ENCODE assay signal across 7 mouse cellular contexts in genomic region chr19:6977759-6978638, GRCm38 (mm10). TPM values are rescaled to one million over a fixed set of nuclear protein-coding genes. Genes with fewer than 3 reads are reported as not detected.
DNase-seq lines count a peak whose midpoint lies in the region; ATAC-seq and TF ChIP-seq lines count a peak whose summit lies in the region.

No protein-coding gene starts in this region.

- no peak for ATAC-seq in lung, embryonic 14.5 days (ENCODE audit: insufficient read depth)
- ATAC-seq in lung, postnatal 0 days: no peak
- no peak for ATAC-seq in forebrain, embryonic 12.5 days (ENCODE audit: low FRiP score)
- ATAC-seq in limb, embryonic 13.5 days (ENCODE audit: low FRiP score, low read depth): no peak

- TF ChIP-seq CTCF in lung, embryonic 14.5 days (IDR thresholded peaks at IDR 0.05; ENCODE audit: low read depth): no peak
- TF ChIP-seq CTCF in lung, postnatal 0 days (IDR thresholded peaks at IDR 0.05): no peak
- TF ChIP-seq CTCF in small intestine, adult 2 months (IDR thresholded peaks at IDR 0.05; ENCODE audit: extremely low read depth, insufficient read length, insufficient replicate concordance, low read depth, low read length): no peak

- no peaks in the 10 kb centered on the region for H3K27me3 ChIP-seq in lung, embryonic 14.5 days (ENCODE audit: insufficient read depth, low read length)
- no peaks in the 10 kb centered on the region for H3K27me3 ChIP-seq in lung, postnatal 0 days (replicated peaks; ENCODE audit: insufficient read depth, low read length)
- H3K27me3 ChIP-seq in forebrain, embryonic 12.5 days: no peaks in the 10 kb centered on the region
- no peaks in the 10 kb centered on the region for H3K27me3 ChIP-seq in limb, embryonic 13.5 days
- H3K27me3 ChIP-seq in small intestine, adult 2 months (ENCODE audit: control insufficient read depth, insufficient read depth, low read length): no peaks in the 10 kb centered on the region

- peaks cover 15% of the 10 kb centered on the region; the same call in 1 of the 2 replicates for H3K4me1 ChIP-seq in lung, embryonic 14.5 days (ENCODE audit: insufficient read depth)
- H3K4me1 ChIP-seq in lung, postnatal 0 days (ENCODE audit: insufficient read depth, low read depth, low read length): peaks cover 16% of the 10 kb centered on the region
- peaks cover 53% of the 10 kb centered on the region for H3K4me1 ChIP-seq in forebrain, embryonic 12.5 days
- peaks cover 52% of the 10 kb centered on the region for H3K4me1 ChIP-seq in limb, embryonic 13.5 days
- H3K4me1 ChIP-seq in small intestine, adult 2 months (ENCODE audit: control insufficient read depth, insufficient read depth, insufficient read length, low read length): peaks cover 18% of the 10 kb centered on the region

- H3K4me3 ChIP-seq in lung, embryonic 14.5 days (ENCODE audit: low read depth, low read length): peak overlapping the region; percentile 58
- H3K4me3 ChIP-seq in lung, postnatal 0 days (ENCODE audit: low read depth, low read length): no peak overlapping the region
- H3K4me3 ChIP-seq in forebrain, embryonic 12.5 days (replicated peaks): peak overlapping the region; percentile 60
- peak overlapping the region; percentile 70 for H3K4me3 ChIP-seq in limb, embryonic 13.5 days
- H3K4me3 ChIP-seq in small intestine, adult 2 months (ENCODE audit: low read depth, low read length): no peak overlapping the region

- H3K9ac ChIP-seq in lung, embryonic 14.5 days: peak overlapping the region; percentile 56; the same call in 1 of the 2 replicates
- H3K9ac ChIP-seq in lung, postnatal 0 days (replicated peaks; ENCODE audit: low read depth): no peak overlapping the region
- peak overlapping the region; percentile 30; the same call in 1 of the 2 replicates for H3K9ac ChIP-seq in forebrain, embryonic 12.5 days
- H3K9ac ChIP-seq in limb, embryonic 13.5 days: peak overlapping the region; percentile 68; the same call in 1 of the 2 replicates

- H3K9me3 ChIP-seq in lung, embryonic 14.5 days (ENCODE audit: low read depth, low read length): no peaks in the 10 kb centered on the region
- H3K9me3 ChIP-seq in lung, postnatal 0 days (ENCODE audit: low read length): no peaks in the 10 kb centered on the region
- no peaks in the 10 kb centered on the region for H3K9me3 ChIP-seq in forebrain, embryonic 12.5 days
- H3K9me3 ChIP-seq in limb, embryonic 13.5 days: no peaks in the 10 kb centered on the region

- WGBS in lung, embryonic 14.5 days: 75% methylated on average over 13 of the region's 13 CpGs
- WGBS in lung, postnatal 0 days: 76% methylated on average over 13 of the region's 13 CpGs
- WGBS in forebrain, embryonic 12.5 days: 84% methylated on average over 13 of the region's 13 CpGs
- 79% methylated on average over 13 of the region's 13 CpGs for WGBS in limb, embryonic 13.5 days
- WGBS in small intestine, adult 2 months: 82% methylated on average over 13 of the region's 13 CpGs

- no peak for TF ChIP-seq POLR2A in small intestine, adult 2 months (IDR thresholded peaks at IDR 0.05; ENCODE audit: low read depth, low read length)

- no peak overlapping the region for H3K27ac ChIP-seq in lung, embryonic 14.5 days (ENCODE audit: low read depth)
- H3K27ac ChIP-seq in lung, postnatal 0 days (ENCODE audit: low read length): no peak overlapping the region
- peak overlapping the region; percentile 94 for H3K27ac ChIP-seq in forebrain, embryonic 12.5 days
- no peak overlapping the region; the same call in 1 of the 2 replicates for H3K27ac ChIP-seq in limb, embryonic 13.5 days
- H3K27ac ChIP-seq in small intestine, adult 2 months (ENCODE audit: insufficient read depth, low read depth, low read length): peak overlapping the region; percentile 45

- TF ChIP-seq EP300 in lung, postnatal 0 days (IDR thresholded peaks at IDR 0.05): no peak

- peaks cover 30% of the 10 kb centered on the region for H3K36me3 ChIP-seq in lung, embryonic 14.5 days (ENCODE audit: insufficient read depth)
- no peaks in the 10 kb centered on the region for H3K36me3 ChIP-seq in lung, postnatal 0 days (ENCODE audit: insufficient read depth, low read length)
- peaks cover 31% of the 10 kb centered on the region for H3K36me3 ChIP-seq in forebrain, embryonic 12.5 days (replicated peaks)
- H3K36me3 ChIP-seq in limb, embryonic 13.5 days: peaks cover 34% of the 10 kb centered on the region
- peaks cover 11% of the 10 kb centered on the region for H3K36me3 ChIP-seq in small intestine, adult 2 months (ENCODE audit: control insufficient read depth, insufficient read depth, low read length)

- DNase-seq in lung, embryonic 14.5 days: no peak
- no peak for DNase-seq in lung, postnatal 0 days (ENCODE audit: low spot score)
- DNase-seq in lung, postnatal 36 days: no peak
- no peak for DNase-seq in urinary bladder, postnatal 25 days (ENCODE audit: low spot score)

- peak overlapping the region; percentile 71 for H3K4me2 ChIP-seq in lung, embryonic 14.5 days
- H3K4me2 ChIP-seq in lung, postnatal 0 days (replicated peaks; ENCODE audit: low read depth, low read length): no peak overlapping the region
- peak overlapping the region; percentile 64 for H3K4me2 ChIP-seq in forebrain, embryonic 12.5 days
- H3K4me2 ChIP-seq in limb, embryonic 13.5 days (replicated peaks): peak overlapping the region; percentile 93

RNA-seq across cellular contexts. Expression of gene Plcb3, which starts 1.7 kb away (rescaled TPM):
- 53.3 and 55.9 TPM in 2 replicates for polyA plus RNA-seq in lung, embryonic 14.5 days (2014; fragmentation: Nextera tagmentation; extraction: Ambion mirVana)
- polyA plus RNA-seq in lung, postnatal 0 days (2015; fragmentation: Nextera tagmentation; extraction: Ambion mirVana): 33.6 and 40.7 TPM in 2 replicates
- polyA plus RNA-seq in forebrain, embryonic 12.5 days (2016; fragmentation: Nextera tagmentation; extraction: Ambion mirVana): 22.4 and 24.3 TPM in 2 replicates
- 36.8 and 40.0 TPM in 2 replicates for polyA plus RNA-seq in limb, embryonic 13.5 days (2015; fragmentation: Nextera tagmentation; extraction: Ambion mirVana)
- polyA plus RNA-seq in small intestine, adult 2 months (2012; rRNA removed): 200 and 595 TPM in 2 replicates

RNA-seq across cellular contexts. Expression of gene Fkbp2, which starts 2.3 kb away (rescaled TPM):
- 84.4 and 84.8 TPM in 2 replicates for polyA plus RNA-seq in lung, embryonic 14.5 days (2014; fragmentation: Nextera tagmentation; extraction: Ambion mirVana)
- polyA plus RNA-seq in lung, postnatal 0 days (2015; fragmentation: Nextera tagmentation; extraction: Ambion mirVana): 105 and 107 TPM in 2 replicates
- 76.9 and 79.8 TPM in 2 replicates for polyA plus RNA-seq in forebrain, embryonic 12.5 days (2016; fragmentation: Nextera tagmentation; extraction: Ambion mirVana)
- polyA plus RNA-seq in limb, embryonic 13.5 days (2015; fragmentation: Nextera tagmentation; extraction: Ambion mirVana): 84.5 and 89.3 TPM in 2 replicates
- polyA plus RNA-seq in small intestine, adult 2 months (2012; rRNA removed): 23.0 and 47.9 TPM in 2 replicates

RNA-seq across cellular contexts. Expression of gene Ppp1r14b, which starts 3.2 kb away (rescaled TPM):
- 218 and 224 TPM in 2 replicates for polyA plus RNA-seq in lung, embryonic 14.5 days (2014; fragmentation: Nextera tagmentation; extraction: Ambion mirVana)
- polyA plus RNA-seq in lung, postnatal 0 days (2015; fragmentation: Nextera tagmentation; extraction: Ambion mirVana): 60.5 and 62.7 TPM in 2 replicates
- 237 and 333 TPM in 2 replicates for polyA plus RNA-seq in forebrain, embryonic 12.5 days (2016; fragmentation: Nextera tagmentation; extraction: Ambion mirVana)
- polyA plus RNA-seq in limb, embryonic 13.5 days (2015; fragmentation: Nextera tagmentation; extraction: Ambion mirVana): 151 and 168 TPM in 2 replicates
- 44.2 and 100 TPM in 2 replicates for polyA plus RNA-seq in small intestine, adult 2 months (2012; rRNA removed)

RNA-seq across cellular contexts. Expression of gene Vegfb, which starts 9.5 kb away (rescaled TPM):
- 42.5 and 44.6 TPM in 2 replicates for polyA plus RNA-seq in lung, embryonic 14.5 days (2014; fragmentation: Nextera tagmentation; extraction: Ambion mirVana)
- 27.1 and 28.1 TPM in 2 replicates for polyA plus RNA-seq in lung, postnatal 0 days (2015; fragmentation: Nextera tagmentation; extraction: Ambion mirVana)
- 40.0 and 42.1 TPM in 2 replicates for polyA plus RNA-seq in forebrain, embryonic 12.5 days (2016; fragmentation: Nextera tagmentation; extraction: Ambion mirVana)
- polyA plus RNA-seq in limb, embryonic 13.5 days (2015; fragmentation: Nextera tagmentation; extraction: Ambion mirVana): 53.6 and 59.6 TPM in 2 replicates
- 19.8 and 20.4 TPM in 2 replicates for polyA plus RNA-seq in small intestine, adult 2 months (2012; rRNA removed)

RNA-seq across cellular contexts. Expression of gene Dnajc4, which starts 14.4 kb away (rescaled TPM):
- 18.6 and 22.8 TPM in 2 replicates for polyA plus RNA-seq in lung, embryonic 14.5 days (2014; fragmentation: Nextera tagmentation; extraction: Ambion mirVana)
- 32.7 and 33.2 TPM in 2 replicates for polyA plus RNA-seq in lung, postnatal 0 days (2015; fragmentation: Nextera tagmentation; extraction: Ambion mirVana)
- 15.0 and 18.8 TPM in 2 replicates for polyA plus RNA-seq in forebrain, embryonic 12.5 days (2016; fragmentation: Nextera tagmentation; extraction: Ambion mirVana)
- polyA plus RNA-seq in limb, embryonic 13.5 days (2015; fragmentation: Nextera tagmentation; extraction: Ambion mirVana): 22.2 and 25.9 TPM in 2 replicates
- polyA plus RNA-seq in small intestine, adult 2 months (2012; rRNA removed): 34.1 and 53.4 TPM in 2 replicates

Comparison
In these comparisons a context has a peak if more than half of its experiments do, and no peak if none do; other contexts are left out.
1. H3K4me3 ChIP-seq: peak in lung, embryonic 14.5 days (single experiment), forebrain, embryonic 12.5 days (single experiment) and limb, embryonic 13.5 days (single experiment); none in lung, postnatal 0 days (single experiment) and small intestine, adult 2 months (single experiment).
2. H3K27ac ChIP-seq: peak in forebrain, embryonic 12.5 days (single experiment) and small intestine, adult 2 months (single experiment); none in lung, embryonic 14.5 days (single experiment), lung, postnatal 0 days (single experiment) and limb, embryonic 13.5 days (single experiment).